Mouse (Mus musculus): ENCODE measurements at regions not wholly inside any gene's neighbourhood (a gene's known extent, or its start where the extent isn't known, plus 50 kb on each side); places are given as distances from the start of the nearest gene placed in this dataset.
A peak's percentile ranks its signal among the peaks of the same experiment; 100 is the strongest.

DNA sequence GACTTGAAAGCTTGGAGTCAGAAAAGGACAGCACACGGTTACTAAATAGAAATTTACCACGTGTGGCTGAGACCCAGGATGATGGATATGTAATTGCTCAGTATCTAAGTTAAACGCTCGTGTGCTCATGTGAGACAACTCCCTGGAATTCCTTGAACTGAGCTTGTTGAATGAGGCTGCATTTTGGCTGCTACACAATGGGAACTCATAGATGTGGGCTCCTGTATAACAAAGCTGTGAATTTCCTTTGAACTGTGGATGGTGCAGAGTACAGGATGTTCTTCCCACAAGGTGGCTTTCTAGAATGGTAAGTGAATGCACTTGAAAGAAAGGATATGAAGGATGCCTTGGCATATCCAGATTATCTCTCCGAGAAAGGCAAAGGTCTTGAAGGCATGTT, 321.4 kb downstream of the Kcna4 start:
- no peak for DNase-seq (ENCODE audit: low spot score in 2 of 2)
- no peak overlapping the region for H3K27ac ChIP-seq
- H3K4me3 ChIP-seq = no peak overlapping the region
- TF ChIP-seq CTCF (conservative IDR thresholded peaks at IDR 0.05) = no peak

DNA sequence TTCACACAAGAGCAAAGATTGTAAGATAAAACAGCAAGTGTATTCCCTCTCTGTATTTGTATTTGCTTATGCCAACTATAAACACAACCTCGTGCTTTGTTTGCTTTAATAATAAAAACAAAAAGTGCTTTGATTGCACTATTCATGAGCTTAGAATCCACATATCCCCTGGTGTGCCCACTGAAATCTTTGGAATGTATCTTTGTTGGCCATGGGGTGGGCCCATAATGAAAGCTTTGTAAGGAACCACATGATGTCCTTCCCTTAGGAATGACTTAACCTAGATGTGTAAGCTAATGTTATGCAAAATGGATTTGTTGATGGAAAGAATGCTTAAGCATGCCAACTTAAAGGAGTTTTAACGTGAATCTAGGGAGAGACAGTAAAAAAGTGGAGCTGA, 321.8 kb downstream of the Kcna4 start:
- Histone ChIP-seq H3K27ac (no peak overlapping the region), H3K4me3 (no peak overlapping the region)
- DNase-seq (ENCODE audit: low spot score in 2 of 2) = no peak
- TF ChIP-seq CTCF (conservative IDR thresholded peaks at IDR 0.05) = no peak

DNA sequence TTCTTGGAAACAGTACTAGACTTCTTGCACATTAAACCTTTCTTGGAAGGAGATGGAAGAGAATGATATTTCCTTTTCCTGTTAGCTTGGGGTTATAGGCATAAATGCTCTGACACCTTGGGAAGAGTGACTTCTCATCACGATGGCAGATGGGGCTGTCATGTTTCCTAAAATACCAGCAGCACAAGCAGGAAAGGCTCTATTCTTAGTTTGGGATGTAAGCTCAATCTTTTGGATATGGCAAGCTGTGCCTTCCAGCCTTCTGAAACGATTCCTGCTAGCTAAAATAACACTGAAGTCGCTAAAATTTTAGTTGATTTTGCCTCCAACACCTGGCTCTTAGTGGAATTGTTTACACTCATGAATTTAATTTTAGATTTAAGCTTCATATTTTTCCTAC, 324.3 kb downstream of the Kcna4 start:
- no peak for TF ChIP-seq CTCF (conservative IDR thresholded peaks at IDR 0.05)
- Histone ChIP-seq H3K4me3 (no peak overlapping the region), H3K27ac (no peak overlapping the region)
- peak; percentile 14 to 20 for DNase-seq (ENCODE audit: low spot score in 2 of 2)

DNA sequence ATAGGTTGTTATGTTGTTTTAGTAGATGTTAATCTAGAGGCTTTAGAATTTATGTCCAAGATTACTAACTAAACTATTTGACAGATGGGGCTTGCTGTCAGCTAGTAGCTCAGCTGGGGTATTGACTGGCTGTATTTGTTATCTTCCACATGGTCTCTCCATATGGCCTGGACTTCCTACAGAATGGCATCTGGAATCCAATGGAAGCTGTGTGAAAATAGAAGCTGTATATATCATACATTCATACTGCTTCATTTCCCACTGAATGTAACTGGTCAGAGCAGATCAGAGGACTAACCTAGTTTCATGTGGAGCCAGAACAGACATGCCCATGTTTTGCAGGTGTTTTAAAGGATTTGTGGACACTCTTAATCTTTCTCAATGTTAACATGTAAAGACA, 337.0 kb downstream of the Kcna4 start:
- peak in 1 of 2 experiments; percentile 19 for DNase-seq (ENCODE audit: low spot score in 2 of 2)
- Histone ChIP-seq H3K4me3 (no peak overlapping the region), H3K27ac (no peak overlapping the region)
- TF ChIP-seq CTCF (conservative IDR thresholded peaks at IDR 0.05) = no peak

DNA sequence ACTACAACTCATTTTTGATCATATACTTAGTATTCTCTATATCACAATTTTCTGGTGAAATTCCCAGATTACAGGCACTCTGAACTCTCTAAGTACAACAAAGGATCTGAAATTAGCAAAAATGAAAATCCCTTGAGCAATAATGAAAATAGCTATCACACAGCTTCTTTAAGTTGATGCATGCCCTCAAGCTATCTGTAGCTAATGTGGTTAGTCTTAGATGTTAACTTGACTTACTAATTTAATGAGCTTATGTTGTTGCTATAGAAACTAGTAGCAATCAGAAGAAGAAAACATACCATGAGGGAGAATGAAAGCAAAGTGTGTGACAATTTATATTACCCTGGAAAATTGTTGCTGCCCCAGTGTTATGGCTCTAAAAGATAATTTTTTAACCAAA, 368.7 kb downstream of the Kcna4 start:
- Histone ChIP-seq H3K27ac (no peak overlapping the region), H3K4me3 (no peak overlapping the region)
- TF ChIP-seq CTCF (conservative IDR thresholded peaks at IDR 0.05) = no peak
- DNase-seq (ENCODE audit: low spot score in 2 of 2) = no peak
